Mouse (Mus musculus) liver, adult 2 months (tissue): ENCODE measurements at regions not wholly inside any gene's neighbourhood (a gene's known extent, or its start where the extent isn't known, plus 50 kb on each side); places are given as distances from the start of the nearest gene placed in this dataset.

ENCODE experiments used
- DNase-seq: peaks from one replicate; pipeline ENCODE4 v3.0.0-alpha.2; 2011; ENCODE audit warnings: low read depth, low spot score; ENCODE audit errors: extremely low read depth
- H3K27ac ChIP-seq: fragments of 200-500 bp; replicated peaks from 2 replicates; pipeline ENCODE4 v1.5.1; 2012; ENCODE audit warnings: low read depth, mild to moderate bottlenecking, control low read depth, inconsistent platforms, low read length; ENCODE audit not compliant: insufficient read depth
- H3K27me3 ChIP-seq: fragments of 200-500 bp; 2 replicates; pipeline ENCODE4 v1.6.1; 2012; ENCODE audit warnings: mild to moderate bottlenecking, moderate library complexity, low read length, inconsistent platforms; ENCODE audit not compliant: control insufficient read depth, insufficient read depth
- H3K36me3 ChIP-seq: fragments of 200-500 bp; 2 replicates; pipeline ENCODE4 v1.6.1; 2012; ENCODE audit warnings: low read length, inconsistent platforms; ENCODE audit not compliant: control insufficient read depth, insufficient read depth
- H3K4me1 ChIP-seq: fragments of 200-500 bp; 2 replicates; pipeline ENCODE4 v1.6.1; 2011; ENCODE audit warnings: low read length; ENCODE audit not compliant: control insufficient read depth, insufficient read depth
- H3K4me3 ChIP-seq: fragments of 200-500 bp; 2 replicates; pipeline ENCODE4 v1.5.1; 2011; ENCODE audit warnings: low read depth, mild to moderate bottlenecking, control low read depth, low read length, moderate library complexity; ENCODE audit not compliant: insufficient read depth
- H3K79me2 ChIP-seq: fragments of 200-500 bp; 2 replicates; pipeline ENCODE4 v1.6.1; 2012; ENCODE audit warnings: inconsistent platforms, mild to moderate bottlenecking, low read length, moderate library complexity; ENCODE audit not compliant: control insufficient read depth, insufficient read depth
- H3K9ac ChIP-seq: fragments of 200-500 bp; 2 replicates; pipeline ENCODE4 v1.6.1; 2012; ENCODE audit warnings: low read depth, mild to moderate bottlenecking, control low read depth, inconsistent platforms, low read length
- CTCF ChIP-seq: fragments of 200-500 bp; IDR thresholded peaks from 2 replicates; pipeline ENCODE4 v1.5.1; 2011; ENCODE audit warnings: low read depth, low read length, control low read depth
- POLR2A ChIP-seq: fragments of 200-500 bp; IDR thresholded peaks from 2 replicates; pipeline ENCODE4 v1.6.1; 2011; ENCODE audit warnings: low read length, control low read depth; ENCODE audit not compliant: insufficient read depth; ENCODE audit errors: extremely low read depth
- WGBS: fragments of 180-500 bp; shearing (Covaris S2); methylation state at CpG from one replicate; pipeline ENCODE4 v1.1.7; 2018; 5-methylcytosine and 5-hydroxymethylcytosine counted together

DNA sequence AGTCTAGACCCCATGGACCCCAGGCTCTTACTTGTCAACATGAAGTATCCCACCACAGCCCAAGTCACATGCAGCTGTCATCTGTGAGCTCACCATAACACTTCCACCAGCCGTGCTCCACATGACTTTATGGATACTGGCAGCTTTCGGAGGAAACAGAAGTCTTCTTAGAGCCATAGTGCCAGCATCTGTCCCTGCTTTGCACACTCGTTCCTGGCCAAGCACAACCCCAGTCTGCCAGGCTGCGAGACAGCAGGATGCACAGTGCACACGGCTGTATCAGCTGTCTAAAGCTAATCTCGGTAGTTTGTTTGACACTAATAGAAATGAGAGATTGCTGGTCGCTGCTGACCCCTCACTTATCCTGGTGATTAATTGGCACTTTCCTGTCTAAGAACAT is 163.7 kb upstream of the Ppp2r2d start:
- Histone ChIP-seq H3K4me3 (no peak overlapping the region), H3K36me3 (no peaks in the 10 kb centered on the region), H3K27me3 (no peaks in the 10 kb centered on the region), H3K4me1 (no peaks in the 10 kb centered on the region), H3K9ac (no peak overlapping the region), H3K79me2 (no peaks in the 10 kb centered on the region), H3K27ac (no peak overlapping the region)
- 66% methylated on average over 7 of the region's 7 CpGs for WGBS
- TF ChIP-seq POLR2A (no peak), CTCF (no peak)
- no peak for DNase-seq

- no peak for DNase-seq
- Histone ChIP-seq H3K27me3 (no peaks in the 10 kb centered on the region), H3K79me2 (no peaks in the 10 kb centered on the region), H3K4me3 (no peak overlapping the region), H3K4me1 (no peaks in the 10 kb centered on the region), H3K36me3 (no peaks in the 10 kb centered on the region), H3K27ac (no peak overlapping the region), H3K9ac (no peak overlapping the region)
- WGBS: 76% methylated on average over 5 of the region's 5 CpGs
- TF ChIP-seq POLR2A (no peak), CTCF (no peak)
Observed at GRCm38 (mm10) chr7:138680530-138680929, 165.3 kb upstream of the Ppp2r2d start.

DNA sequence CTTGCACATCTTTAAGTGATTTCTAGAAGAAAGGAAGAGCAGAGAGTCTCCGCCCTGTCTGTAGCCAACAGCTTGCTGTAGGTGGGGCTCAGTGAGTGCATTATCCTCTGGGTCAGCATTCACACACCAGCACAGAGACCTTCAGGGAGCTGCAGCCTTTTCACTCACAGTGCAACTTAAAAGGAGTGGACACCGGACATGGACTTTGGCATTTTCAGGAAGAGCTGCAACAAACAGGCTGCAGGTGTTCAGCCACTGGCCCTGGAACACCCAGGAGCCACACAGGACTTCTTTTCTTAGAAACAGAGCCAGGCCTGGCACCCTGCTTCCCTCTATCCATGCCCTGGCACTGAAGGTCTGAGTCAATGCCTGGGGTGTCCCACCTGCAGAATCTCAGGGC is 166.3 kb upstream of the Ppp2r2d start:
- Histone ChIP-seq H3K79me2 (no peaks in the 10 kb centered on the region), H3K4me3 (no peak overlapping the region), H3K9ac (no peak overlapping the region), H3K27me3 (no peaks in the 10 kb centered on the region), H3K36me3 (no peaks in the 10 kb centered on the region), H3K4me1 (no peaks in the 10 kb centered on the region), H3K27ac (no peak overlapping the region)
- DNase-seq: no peak
- TF ChIP-seq CTCF (no peak), POLR2A (no peak)
- WGBS: 54% methylated on average over 2 of the region's 2 CpGs

GRCm38 (mm10) chr7:138672959-138673358 is 172.9 kb upstream of the Ppp2r2d start:
- Histone ChIP-seq H3K4me3 (no peak overlapping the region), H3K4me1 (no peaks in the 10 kb centered on the region), H3K27ac (no peak overlapping the region), H3K79me2 (no peaks in the 10 kb centered on the region), H3K27me3 (no peaks in the 10 kb centered on the region), H3K9ac (no peak overlapping the region), H3K36me3 (no peaks in the 10 kb centered on the region)
- no peak for DNase-seq
- WGBS: 68% methylated on average over 1 of the region's 1 CpGs
- no peak for TF ChIP-seq CTCF

GRCm38 (mm10) chr7:138668337-138668736 is 177.5 kb upstream of the Ppp2r2d start:
- TF ChIP-seq CTCF: no peak
- no peak for TF ChIP-seq POLR2A
- no peak overlapping the region for H3K27ac ChIP-seq
- WGBS: 50% methylated on average over 4 of the region's 4 CpGs
- no peaks in the 10 kb centered on the region for H3K27me3 ChIP-seq
- DNase-seq: no peak
- H3K36me3 ChIP-seq: no peaks in the 10 kb centered on the region
- no peak overlapping the region for H3K9ac ChIP-seq
- H3K4me1 ChIP-seq: no peaks in the 10 kb centered on the region
- H3K79me2 ChIP-seq: no peaks in the 10 kb centered on the region
- H3K4me3 ChIP-seq: no peak overlapping the region

- WGBS: 92% methylated on average over 4 of the region's 4 CpGs
- H3K79me2 ChIP-seq: no peaks in the 10 kb centered on the region
- TF ChIP-seq POLR2A (no peak), CTCF (no peak)
- DNase-seq: no peak
- H3K36me3 ChIP-seq: no peaks in the 10 kb centered on the region
- no peak overlapping the region for H3K27ac ChIP-seq
- no peaks in the 10 kb centered on the region for H3K27me3 ChIP-seq
- no peak overlapping the region for H3K9ac ChIP-seq
- no peak overlapping the region for H3K4me3 ChIP-seq
- H3K4me1 ChIP-seq: no peaks in the 10 kb centered on the region
Observed at GRCm38 (mm10) chr7:138660124-138660523, 185.8 kb upstream of the Ppp2r2d start.

DNA sequence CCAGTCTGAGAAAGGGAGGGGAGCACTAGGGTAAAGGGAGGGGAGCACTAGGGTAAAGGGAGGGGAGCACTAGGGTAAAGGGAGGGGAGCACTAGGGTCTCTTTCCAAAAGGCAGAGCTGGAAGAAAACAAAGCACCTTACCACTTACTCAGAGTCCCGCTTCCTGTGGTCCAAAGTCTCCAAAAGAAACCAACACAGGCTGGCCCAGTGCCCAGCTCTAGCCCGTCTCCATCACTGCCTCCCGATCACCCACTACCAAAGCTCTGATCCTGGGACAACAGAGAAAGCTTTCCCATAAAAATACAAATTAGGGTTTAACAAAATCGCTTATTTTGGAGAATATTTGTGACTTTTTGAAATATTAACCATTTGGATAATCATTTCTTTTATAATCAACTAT is 188.4 kb upstream of the Ppp2r2d start:
- H3K27ac ChIP-seq: no peak overlapping the region
- TF ChIP-seq CTCF: no peak
- no peak for TF ChIP-seq POLR2A

More for the DNA sequence above, 188.4 kb upstream of the Ppp2r2d start:
- Histone ChIP-seq H3K79me2 (no peaks in the 10 kb centered on the region), H3K4me1 (no peaks in the 10 kb centered on the region), H3K27me3 (no peaks in the 10 kb centered on the region), H3K9ac (no peak overlapping the region), H3K36me3 (no peaks in the 10 kb centered on the region), H3K4me3 (no peak overlapping the region)
- 70% methylated on average over 4 of the region's 4 CpGs for WGBS
- DNase-seq: no peak
